10 mouse cellular contexts compared by ENCODE assay signal in the genomic region with DNA sequence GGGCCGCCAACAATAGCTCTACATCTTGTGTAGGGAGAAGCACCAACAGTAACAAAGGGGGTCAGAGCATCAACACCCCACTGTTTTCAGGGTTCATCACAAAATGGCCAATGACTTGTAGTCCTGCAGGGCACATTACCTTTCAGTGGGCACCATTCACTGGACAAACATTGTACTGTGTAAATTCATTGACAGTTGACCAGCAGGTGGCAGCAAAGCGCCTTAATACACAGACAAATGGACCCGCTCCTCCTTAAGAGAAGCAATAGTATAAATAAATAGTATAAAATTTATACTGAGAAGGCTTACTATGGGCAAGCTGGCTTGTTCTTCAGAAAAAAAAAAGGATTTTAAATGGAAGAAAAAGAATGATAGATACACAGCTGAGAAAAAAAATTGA. TPM values are rescaled to one million over a fixed set of nuclear protein-coding genes. Genes with fewer than 3 reads are reported as not detected.
DNase-seq lines count a peak whose midpoint lies in the region; ATAC-seq and TF ChIP-seq lines count a peak whose summit lies in the region.
"Had no signal": no experiment of that assay in that cellular context is flagged by ENCODE, and none has a peak within 500 bp of the region (broad histone marks: within the 10 kb centered on the region; RNA-seq: fewer than 3 reads in every experiment).

No protein-coding gene starts in this region.

- no peak overlapping the region for H3K9ac ChIP-seq in stomach, postnatal 0 days (ENCODE audit: low read length)
- H3K9ac ChIP-seq: embryonic facial prominence, embryonic 12.5 days; limb, embryonic 12.5 days had no signal

- 0 out of 2 replicates have a peak, but pooled peaks have one; percentile 38 for ATAC-seq in stomach, postnatal 0 days (ENCODE audit: low FRiP score, low TSS enrichment)

- 39% methylated on average over 3 of the region's 3 CpGs for WGBS in stomach, postnatal 0 days

- H3K9me3 ChIP-seq in stomach, postnatal 0 days (ENCODE audit: control insufficient read depth, low read length): no peaks in the 10 kb centered on the region
- H3K9me3 ChIP-seq: embryonic facial prominence, embryonic 12.5 days; limb, embryonic 12.5 days had no signal

- H3K4me1 ChIP-seq in stomach, postnatal 0 days (replicated peaks; ENCODE audit: control insufficient read depth, insufficient read depth): no peaks in the 10 kb centered on the region
- H3K4me1 ChIP-seq: embryonic facial prominence, embryonic 12.5 days; limb, embryonic 12.5 days had no signal

- no peak overlapping the region for H3K4me2 ChIP-seq in stomach, postnatal 0 days (replicated peaks; ENCODE audit: low read depth)
- H3K4me2 ChIP-seq: embryonic facial prominence, embryonic 12.5 days; limb, embryonic 12.5 days had no signal

- no peak overlapping the region for H3K4me3 ChIP-seq in stomach, postnatal 0 days (ENCODE audit: low read depth, low read length)
- H3K4me3 ChIP-seq: embryonic facial prominence, embryonic 12.5 days; limb, embryonic 12.5 days had no signal

- intact Hi-C loops in heart, postnatal 25 days (cut with DNase I): no loop called here

- TF ChIP-seq CTCF in stomach, postnatal 0 days (IDR thresholded peaks at IDR 0.05; ENCODE audit: low read depth): peak; percentile 77

- peak; percentile 36 for DNase-seq in heart, adult 8-10 months (ENCODE audit: low spot score)
- no peak for DNase-seq in heart, postnatal 25 days (ENCODE audit: low spot score)
- DNase-seq in urinary bladder, postnatal 25 days (ENCODE audit: low spot score): peak; percentile 52
- no peak for DNase-seq in urinary bladder, postnatal 10 days (ENCODE audit: low spot score)
- DNase-seq in cerebellum, postnatal 10 days: peak; percentile 79 to 84
- peak; percentile 35 for DNase-seq in hindlimb bud, embryonic 11.5 days (ENCODE audit: extremely low spot score, low read depth, low spot score)
- peak; percentile 68 for DNase-seq in lung, postnatal 25 days (ENCODE audit: low spot score)
- DNase-seq in stomach, postnatal 0 days (ENCODE audit: low spot score): peak; percentile 75

- H3K27ac ChIP-seq in stomach, postnatal 0 days (replicated peaks): no peak overlapping the region
- H3K27ac ChIP-seq: embryonic facial prominence, embryonic 12.5 days; limb, embryonic 12.5 days had no signal

- no peaks in the 10 kb centered on the region for H3K36me3 ChIP-seq in stomach, postnatal 0 days (ENCODE audit: control insufficient read depth, insufficient read depth, low read length)
- H3K36me3 ChIP-seq: embryonic facial prominence, embryonic 12.5 days; limb, embryonic 12.5 days had no signal

- TF ChIP-seq EP300 in stomach, postnatal 0 days (optimal IDR thresholded peaks at IDR 0.05): no peak

- no peaks in the 10 kb centered on the region for H3K27me3 ChIP-seq in stomach, postnatal 0 days (ENCODE audit: control insufficient read depth, insufficient read depth, low read length)
- H3K27me3 ChIP-seq: embryonic facial prominence, embryonic 12.5 days; limb, embryonic 12.5 days had no signal

RNA-seq across cellular contexts. Expression of a gene that starts 8.3 kb away (rescaled TPM):
- total RNA-seq in heart, adult 8-10 months (2022): 10 to 100 TPM; 19.3 to 25.9 (median 20.9) TPM
- 10 to 100 TPM; 23.6 to 26.4 TPM for total RNA-seq in heart, postnatal 25 days (2021)
- 10.6 and 11.3 TPM in 2 replicates for polyA plus RNA-seq in stomach, postnatal 0 days (2015; fragmentation: Nextera tagmentation; extraction: Ambion mirVana)

RNA-seq across cellular contexts. Expression of a gene that starts 35.7 kb away (rescaled TPM):
- total RNA-seq in heart, adult 8-10 months (2022): 10 to 100 TPM; 30.9 to 37.7 (median 35.5) TPM
- 10 to 100 TPM; 39.9 to 40.3 TPM for total RNA-seq in heart, postnatal 25 days (2021)
- 10.3 and 13.6 TPM in 2 replicates for polyA plus RNA-seq in stomach, postnatal 0 days (2015; fragmentation: Nextera tagmentation; extraction: Ambion mirVana)

RNA-seq across cellular contexts. Expression of a gene that starts 36.0 kb away (rescaled TPM):
- total RNA-seq in heart, adult 8-10 months (2022): 1 to 10 TPM in 1 of 4 experiments, under 1 TPM in 3; 0.62 to 1.0 (median 0.85) TPM
- under 1 TPM; 0.49 to 0.73 TPM for total RNA-seq in heart, postnatal 25 days (2021)
- 2.6 and 2.9 TPM in 2 replicates for polyA plus RNA-seq in stomach, postnatal 0 days (2015; fragmentation: Nextera tagmentation; extraction: Ambion mirVana)

Comparison
In these comparisons a context has a peak if more than half of its experiments do, and no peak if none do; other contexts are left out.
1. DNase-seq: peak in heart, adult 8-10 months (single experiment), urinary bladder, postnatal 25 days (single experiment), cerebellum, postnatal 10 days (2 of 2), hindlimb bud, embryonic 11.5 days (single experiment), lung, postnatal 25 days (single experiment) and stomach, postnatal 0 days (single experiment); none in heart, postnatal 25 days (single experiment) and urinary bladder, postnatal 10 days (single experiment).